Mouse (Mus musculus) left cerebral cortex, postnatal 36 days (tissue): ENCODE data around the gene Gm5849. TPM values are rescaled to one million over a fixed set of nuclear protein-coding genes. Genes with fewer than 3 reads are reported as not detected.
"Not testable (repeated sequence)": the region's sequence is repeated elsewhere in the genome, so short reads cannot be mapped to it uniquely, and the experiment has no call there.

Source experiments
- DNase-seq, 2 experiments: peaks; one replicate each; pipeline ENCODE4 v3.0.0; 2021 to 2022; ENCODE audit warnings: low spot score in 2 of 2, mixed read lengths in 1 of 2
- intact Hi-C: fragments of 180-260 bp; cut with DNase I; formaldehyde crosslinking; loops from one replicate; pipeline ENCODE4 v1.15.1; 2025
- total RNA-seq, 2 experiments: library from RNA; stranded (reverse); gene quantifications; 2 replicates each; pipeline ENCODE4 v1.2.3; 2021

The Gm5849 gene
- not detected for total RNA-seq

GRCm38 (mm10) chr3:90777776-90778175 lies at the start of gene Gm5849:
TSS of gene Gm5849 (minus strand) at chr3:90777876.
- DNase-seq, intact Hi-C loops: not testable (repeated sequence)

GRCm38 (mm10) chr3:90749658-90750057 lies 28.0 kb downstream of the Gm5849 start:
- intact Hi-C loops, result no loop called here
- DNase-seq, result no peak

GRCm38 (mm10) chr3:90726606-90727005 lies 51.1 kb downstream of the Gm5849 start, which contains the start of gene Pglyrp4:
TSS of gene Pglyrp4 (plus strand) at chr3:90726906.
- no peak for DNase-seq
- intact Hi-C loops, result no loop called here

Other genes with a start within 250 kb of the Gm5849 start
- 10 to 100 TPM; 79.4 to 89.8 TPM for gene S100a16, start 240.6 kb downstream of the Gm5849 start, total RNA-seq
- gene S100a3, start 217.3 kb downstream of the Gm5849 start, total RNA-seq, result 1 to 10 TPM in 1 of 2 experiments, under 1 TPM in 1; 0.88 to 1.4 TPM
- not detected for gene S100a2, start 187.6 kb downstream of the Gm5849 start, total RNA-seq
- not detected for gene Gm42674, start 176.0 kb downstream of the Gm5849 start, total RNA-seq
- gene S100a4, start 174.1 kb downstream of the Gm5849 start, total RNA-seq, result 1 to 10 TPM; 3.7 to 4.0 TPM
- not detected for gene S100a5, start 169.4 kb downstream of the Gm5849 start, total RNA-seq
- 10 to 100 TPM; 28.7 to 30.9 TPM for gene S100a6, start 165.0 kb downstream of the Gm5849 start, total RNA-seq
- gene S100a7a, start 123.9 kb downstream of the Gm5849 start, total RNA-seq, result under 1 TPM; 0.57 to 0.59 TPM
- 1 to 10 TPM in 1 of 2 experiments, not detected in 1; 1.5 TPM for gene S100a8, start 108.9 kb downstream of the Gm5849 start, total RNA-seq
- gene S100a9, start 82.2 kb downstream of the Gm5849 start, total RNA-seq, result not detected
- gene Pglyrp4, start 51.0 kb downstream of the Gm5849 start, total RNA-seq, result not detected